Mouse (Mus musculus) G1E-ER4 (cell line): ENCODE data around the gene Cd93. TPM values are rescaled to one million over a fixed set of nuclear protein-coding genes. Genes with fewer than 3 reads are reported as not detected.

ENCODE experiments used
- GATA1 ChIP-seq: IDR thresholded peaks from one replicate; pipeline ENCODE4 v1.8.0; 2012; ENCODE audit warnings: low read length, inconsistent platforms
- polyA plus RNA-seq: library from polyadenylated mRNA; stranded (reverse); fragments of >175 nt; gene quantifications from 2 replicates; pipeline ENCODE4 v1.2.3, GENCODE M21; 2012

Gene Cd93
- polyA plus RNA-seq, 1 experiment: not detected

GRCm38 (mm10) chr2:148419776-148420175 is 23.6 kb downstream of the Cd93 start:
- no peak for TF ChIP-seq GATA1

- no peak for TF ChIP-seq GATA1
Observed at GRCm38 (mm10) chr2:148419151-148419550, 24.2 kb downstream of the Cd93 start.

GRCm38 (mm10) chr2:148409821-148410220 is 33.5 kb downstream of the Cd93 start:
- no peak for TF ChIP-seq GATA1

- TF ChIP-seq GATA1: no peak
Observed at GRCm38 (mm10) chr2:148409141-148409540, 34.2 kb downstream of the Cd93 start.

GRCm38 (mm10) chr2:148408761-148409120 is 34.6 kb downstream of the Cd93 start:
- TF ChIP-seq GATA1: no peak

- no peak for TF ChIP-seq GATA1
Observed at GRCm38 (mm10) chr2:148407870-148408760, 35.2 kb downstream of the Cd93 start, which contains the start of gene Thbd. Gene Thbd (minus strand): TSS chr2:148408188.

GRCm38 (mm10) chr2:148406971-148407869 is 36.1 kb downstream of the Cd93 start:
- TF ChIP-seq GATA1: no peak

GRCm38 (mm10) chr2:148406160-148406970 is 37.0 kb downstream of the Cd93 start:
- no peak for TF ChIP-seq GATA1

GRCm38 (mm10) chr2:148404906-148405305 is 38.5 kb downstream of the Cd93 start:
- TF ChIP-seq GATA1: no peak

GRCm38 (mm10) chr2:148402227-148402626 is 41.1 kb downstream of the Cd93 start:
- no peak for TF ChIP-seq GATA1

GRCm38 (mm10) chr2:148398901-148399685 is 44.3 kb downstream of the Cd93 start:
- no peak for TF ChIP-seq GATA1

- no peak for TF ChIP-seq GATA1
Observed at GRCm38 (mm10) chr2:148397784-148398100, 45.6 kb downstream of the Cd93 start.

- no peak for TF ChIP-seq GATA1
Observed at GRCm38 (mm10) chr2:148397015-148397783, 46.2 kb downstream of the Cd93 start.

- no peak for TF ChIP-seq GATA1
Observed at GRCm38 (mm10) chr2:148396209-148396608, 47.2 kb downstream of the Cd93 start.
